Mouse (Mus musculus): ENCODE measurements around the gene Dcaf5.

The Dcaf5 gene

GRCm38 (mm10) chr12:80406650-80407049 is 29.8 kb downstream of the Dcaf5 start:
- peak; percentile 73 to 80 for DNase-seq

- DNase-seq: no peak
These were observed 32.3 kb downstream of the Dcaf5 start for GRCm38 (mm10) chr12:80404139-80404538.

GRCm38 (mm10) chr12:80399147-80399546 is 37.3 kb downstream of the Dcaf5 start:
- DNase-seq: no peak

- DNase-seq: no peak
These were observed 40.0 kb downstream of the Dcaf5 start for GRCm38 (mm10) chr12:80396397-80396796.

- no peak for DNase-seq
These were observed 41.1 kb downstream of the Dcaf5 start for GRCm38 (mm10) chr12:80395270-80395669.

GRCm38 (mm10) chr12:80394045-80394444 is 42.4 kb downstream of the Dcaf5 start:
- DNase-seq: peak; percentile 53 to 61

- peak; percentile 37 to 39 for DNase-seq
These were observed 47.0 kb downstream of the Dcaf5 start for GRCm38 (mm10) chr12:80389448-80389847.

GRCm38 (mm10) chr12:80387326-80387725 is 49.1 kb downstream of the Dcaf5 start:
- DNase-seq: no peak

GRCm38 (mm10) chr12:80385361-80385760 is 51.0 kb downstream of the Dcaf5 start:
- DNase-seq: no peak

GRCm38 (mm10) chr12:80383478-80383877 is 52.9 kb downstream of the Dcaf5 start:
- DNase-seq: no peak

GRCm38 (mm10) chr12:80382794-80383193 is 53.6 kb downstream of the Dcaf5 start:
- no peak for DNase-seq

- DNase-seq: peak; percentile 38 to 56
These were observed 56.5 kb downstream of the Dcaf5 start for GRCm38 (mm10) chr12:80379831-80380457.

- peak; percentile 70 for DNase-seq
These were observed 57.0 kb downstream of the Dcaf5 start for GRCm38 (mm10) chr12:80379393-80379792.

- DNase-seq: peak; percentile 36 to 37
These were observed 58.8 kb downstream of the Dcaf5 start for GRCm38 (mm10) chr12:80377604-80378003.

- DNase-seq: no peak
These were observed 60.7 kb downstream of the Dcaf5 start for GRCm38 (mm10) chr12:80375721-80376120.

GRCm38 (mm10) chr12:80374736-80375135 is 61.7 kb downstream of the Dcaf5 start:
- DNase-seq: no peak

GRCm38 (mm10) chr12:80372946-80373345 is 63.5 kb downstream of the Dcaf5 start:
- DNase-seq: peak; percentile 63 to 77

- no peak for DNase-seq
These were observed 69.2 kb downstream of the Dcaf5 start for GRCm38 (mm10) chr12:80367227-80367626.

- peak; percentile 56 to 57 for DNase-seq
These were observed 70.4 kb downstream of the Dcaf5 start for GRCm38 (mm10) chr12:80366004-80366480.

- no peak for DNase-seq
These were observed 71.1 kb downstream of the Dcaf5 start for GRCm38 (mm10) chr12:80365345-80365744.

GRCm38 (mm10) chr12:80361655-80362054 is 74.7 kb downstream of the Dcaf5 start:
- DNase-seq: no peak

- no peak for DNase-seq
These were observed 76.1 kb downstream of the Dcaf5 start for GRCm38 (mm10) chr12:80360321-80360720.

GRCm38 (mm10) chr12:80344777-80345231 is 91.6 kb downstream of the Dcaf5 start:
- no peak for DNase-seq

- no peak for DNase-seq
These were observed 95.5 kb downstream of the Dcaf5 start for GRCm38 (mm10) chr12:80340936-80341335.

GRCm38 (mm10) chr12:80334162-80334561 is 102.2 kb downstream of the Dcaf5 start:
- DNase-seq: no peak

All from cerebellum, postnatal 10 days (tissue).